Mouse (Mus musculus): ENCODE measurements around the gene Eml4.

DNA sequence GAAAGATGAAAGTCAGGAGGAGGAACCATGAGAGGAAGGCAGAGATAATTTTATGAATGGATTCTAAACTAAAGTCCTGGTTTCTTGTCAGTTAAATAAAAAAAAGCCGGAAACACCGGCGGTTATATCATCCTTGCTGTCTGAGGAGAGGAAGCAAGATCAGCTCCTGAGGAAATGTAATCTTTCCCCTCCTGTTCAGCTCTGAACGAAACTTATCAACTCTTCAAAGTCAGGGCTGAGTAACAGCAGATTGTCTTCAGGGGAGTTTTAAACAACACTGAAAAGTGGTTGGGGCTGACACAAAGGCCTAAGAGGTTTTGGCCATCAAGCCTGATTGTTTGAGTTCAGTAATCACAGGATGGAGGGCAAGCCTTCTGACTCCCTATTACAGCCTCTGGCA is 35.3 kb upstream of the Eml4 start:
- no peak for TF ChIP-seq POLR2A (IDR thresholded peaks at IDR 0.05; ENCODE audit: insufficient read length, low read depth)
- TF ChIP-seq E2F4 (IDR thresholded peaks at IDR 0.05; ENCODE audit: insufficient read depth) = no peak
- TF ChIP-seq USF1 (IDR thresholded peaks at IDR 0.05; ENCODE audit: low read depth) = no peak
- TF ChIP-seq REST (IDR thresholded peaks at IDR 0.05; ENCODE audit: insufficient read depth, insufficient read length) = no peak
- TF ChIP-seq MAX (IDR thresholded peaks at IDR 0.05; ENCODE audit: low read depth) = no peak
